Mouse (Mus musculus) bone marrow, adult 2 months (tissue): Measurements from ENCODE around the gene Gabrg3. TPM values are rescaled to one million over a fixed set of nuclear protein-coding genes. Genes with fewer than 3 reads are reported as not detected.

ENCODE experiments used
- H3K27ac ChIP-seq: fragments of 200-500 bp; 2 replicates; pipeline ENCODE4 v1.5.1; 2012; ENCODE audit warnings: low read depth, mild to moderate bottlenecking, control low read depth, inconsistent platforms, low read length; ENCODE audit not compliant: control insufficient read depth, poor library complexity, insufficient read depth
- H3K4me1 ChIP-seq: fragments of 200-500 bp; 2 replicates; pipeline ENCODE4 v1.6.1; 2011; ENCODE audit warnings: low read length; ENCODE audit not compliant: control insufficient read depth, insufficient read depth
- H3K4me3 ChIP-seq: fragments of 200-500 bp; replicated peaks from 2 replicates; pipeline ENCODE3; 2011; ENCODE audit warnings: mild to moderate bottlenecking, low read depth, low read length, control low read depth; ENCODE audit not compliant: control insufficient read depth
- CTCF ChIP-seq: fragments of 200-500 bp; IDR thresholded peaks from 2 replicates; pipeline ENCODE4 v1.5.1; 2011; ENCODE audit warnings: low read length, control low read depth; ENCODE audit not compliant: control insufficient read depth, insufficient read depth
- POLR2A ChIP-seq: fragments of 200-500 bp; IDR thresholded peaks from 2 replicates; pipeline ENCODE4 v1.6.1; 2011; ENCODE audit warnings: low read depth, mild to moderate bottlenecking, control low read depth, low read length, borderline replicate concordance; ENCODE audit not compliant: control insufficient read depth
- WGBS: fragments of 180-500 bp; shearing (Covaris S2); methylation state at CpG from one replicate; pipeline ENCODE4 v1.1.7; 2018; 5-methylcytosine and 5-hydroxymethylcytosine counted together
- polyA plus RNA-seq: library from polyadenylated mRNA; stranded (reverse); fragments of >200 nt; gene quantifications from 2 replicates; pipeline ENCODE4 v1.2.4, GENCODE M21; 2011; ENCODE audit warnings: low replicate concordance; ENCODE audit not compliant: missing spikeins, insufficient read depth, insufficient read length

The Gabrg3 gene
- polyA plus RNA-seq, 1 experiment = not detected

DNA sequence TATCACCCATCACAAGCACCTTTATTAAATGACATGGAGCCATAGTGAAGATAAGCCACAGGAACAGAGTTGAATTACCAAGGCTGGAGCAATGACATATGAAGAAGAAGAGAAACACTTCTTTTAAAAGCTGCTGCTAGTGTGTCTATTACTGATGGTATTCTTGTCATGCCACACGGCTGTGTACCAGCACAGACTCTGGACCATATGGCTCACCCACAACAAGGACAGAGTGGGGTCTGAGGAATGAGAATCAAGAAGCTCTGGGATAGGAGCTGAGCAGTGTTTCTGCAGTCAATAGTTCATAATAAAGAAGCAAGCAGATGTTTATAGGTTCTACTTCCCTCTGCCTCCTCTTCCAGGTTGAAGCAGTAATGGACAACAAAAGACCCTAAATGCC lies 585.1 kb downstream of the Gabrg3 start:
- Histone ChIP-seq H3K4me3 (no peak overlapping the region), H3K4me1 (no peaks in the 10 kb centered on the region), H3K27ac (no peak overlapping the region)
- no peak for TF ChIP-seq CTCF
- no peak for TF ChIP-seq POLR2A
- WGBS = 72% methylated on average over 1 of the region's 1 CpGs

DNA sequence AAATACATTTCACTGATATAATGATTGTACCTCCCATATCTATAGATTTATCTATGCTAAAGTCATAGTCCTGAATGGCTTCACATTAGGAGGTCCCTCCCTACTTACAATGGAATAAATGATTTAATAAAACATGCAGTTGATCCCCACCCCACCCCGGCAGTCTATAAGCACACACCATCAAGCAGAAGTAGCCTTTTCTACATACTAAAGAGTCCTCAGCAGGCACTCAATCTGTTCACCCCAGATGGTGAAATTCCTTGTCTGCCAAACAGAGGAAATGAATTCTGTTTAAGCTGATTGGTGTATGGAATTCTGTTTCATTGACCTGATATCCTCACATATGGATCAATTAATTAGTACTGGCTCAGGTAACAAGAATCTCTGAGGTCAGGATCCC lies 607.9 kb downstream of the Gabrg3 start:
- H3K4me3 ChIP-seq = no peak overlapping the region
- H3K27ac ChIP-seq = no peak overlapping the region
- no peak for TF ChIP-seq POLR2A
- no peak for TF ChIP-seq CTCF
- no peaks in the 10 kb centered on the region for H3K4me1 ChIP-seq
- WGBS = 62% methylated on average over 1 of the region's 1 CpGs

DNA sequence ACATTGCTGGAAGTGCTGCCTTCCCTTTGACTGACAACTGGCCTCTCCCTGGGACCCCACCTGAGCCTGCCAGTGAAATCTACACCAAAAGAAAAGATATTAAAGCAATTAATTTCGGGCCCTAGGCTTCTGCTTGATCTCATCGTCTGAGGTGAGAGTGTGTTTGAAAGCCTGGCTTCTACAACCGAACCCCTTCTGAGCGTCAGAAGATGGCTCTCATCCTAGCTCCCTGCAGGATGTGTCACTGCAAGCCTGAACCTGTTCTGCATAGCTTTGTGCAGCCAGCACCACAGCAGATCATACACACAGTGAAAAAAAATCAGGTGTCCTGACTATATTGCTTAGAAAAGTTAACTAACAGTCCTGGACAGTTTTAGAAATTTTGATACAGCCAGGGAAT lies 618.8 kb downstream of the Gabrg3 start:
- Histone ChIP-seq H3K4me1 (no peaks in the 10 kb centered on the region), H3K27ac (no peak overlapping the region), H3K4me3 (no peak overlapping the region)
- TF ChIP-seq CTCF (no peak), POLR2A (no peak)
- WGBS = 64% methylated on average over 4 of the region's 4 CpGs

DNA sequence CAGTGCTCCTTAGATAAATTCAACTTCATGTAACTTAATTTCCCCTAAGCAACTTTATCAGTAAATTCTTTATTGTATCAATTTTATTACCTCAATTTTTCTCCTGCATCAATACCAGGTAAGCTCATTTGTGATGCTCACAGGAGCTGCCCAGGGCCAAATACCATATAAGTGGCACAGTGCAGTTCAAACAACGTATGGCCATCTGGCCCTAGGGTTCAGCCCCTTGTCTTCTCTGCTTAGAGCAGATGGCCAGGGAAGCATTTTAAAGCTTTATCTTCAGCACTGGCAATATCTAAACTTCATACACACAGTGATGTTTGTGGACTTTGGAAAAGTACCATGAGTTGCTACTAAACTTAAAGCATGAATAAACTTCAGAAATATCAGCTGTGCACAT lies 619.2 kb downstream of the Gabrg3 start:
- WGBS = 63% methylated on average over 1 of the region's 1 CpGs
- Histone ChIP-seq H3K4me1 (no peaks in the 10 kb centered on the region), H3K27ac (no peak overlapping the region), H3K4me3 (no peak overlapping the region)
- TF ChIP-seq POLR2A = no peak
- no peak for TF ChIP-seq CTCF

DNA sequence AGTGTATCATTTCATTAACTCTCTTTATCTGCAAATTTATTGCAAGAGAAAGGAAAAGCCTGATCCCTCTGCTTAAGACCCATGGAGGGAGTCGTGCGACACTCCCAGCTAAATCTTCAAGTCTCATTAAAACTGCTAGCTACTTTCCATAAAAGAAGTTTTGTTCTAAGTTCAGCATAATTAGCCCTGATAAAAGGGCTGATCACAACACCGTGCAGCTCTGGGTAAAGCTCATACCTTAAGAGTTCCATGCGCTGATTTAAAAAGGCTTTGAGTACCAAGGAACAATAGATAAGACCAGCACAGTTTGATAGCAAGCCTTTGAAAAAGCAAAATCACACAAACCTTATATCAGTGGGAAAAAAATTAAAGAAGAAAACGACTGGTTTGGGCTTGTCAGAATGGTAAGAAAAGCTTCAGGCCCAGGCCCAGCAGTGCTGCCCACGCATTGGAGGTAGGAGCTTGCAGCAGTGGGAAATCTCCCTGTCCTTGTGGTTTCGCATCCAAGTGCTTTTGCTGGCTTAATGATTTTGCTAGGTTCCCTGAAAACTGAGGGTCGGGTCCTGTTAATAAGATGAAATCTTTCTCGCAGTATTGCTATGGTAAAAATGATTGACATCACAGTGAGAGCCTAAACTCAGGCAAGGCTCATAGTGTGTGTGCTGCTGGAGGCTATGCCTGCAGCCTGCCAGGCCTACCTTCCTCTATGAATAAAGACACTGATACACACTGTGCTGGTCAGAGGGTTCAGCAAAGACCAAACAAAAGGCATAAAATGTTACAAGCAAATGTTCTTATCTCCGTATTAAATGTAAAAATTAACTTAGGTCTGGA lies 621.2 kb downstream of the Gabrg3 start:
- no peaks in the 10 kb centered on the region for H3K4me1 ChIP-seq
- no peak overlapping the region for H3K4me3 ChIP-seq
- WGBS = 71% methylated on average over 10 of the region's 10 CpGs
- no peak for TF ChIP-seq POLR2A
- TF ChIP-seq CTCF = no peak
- no peak overlapping the region for H3K27ac ChIP-seq

DNA sequence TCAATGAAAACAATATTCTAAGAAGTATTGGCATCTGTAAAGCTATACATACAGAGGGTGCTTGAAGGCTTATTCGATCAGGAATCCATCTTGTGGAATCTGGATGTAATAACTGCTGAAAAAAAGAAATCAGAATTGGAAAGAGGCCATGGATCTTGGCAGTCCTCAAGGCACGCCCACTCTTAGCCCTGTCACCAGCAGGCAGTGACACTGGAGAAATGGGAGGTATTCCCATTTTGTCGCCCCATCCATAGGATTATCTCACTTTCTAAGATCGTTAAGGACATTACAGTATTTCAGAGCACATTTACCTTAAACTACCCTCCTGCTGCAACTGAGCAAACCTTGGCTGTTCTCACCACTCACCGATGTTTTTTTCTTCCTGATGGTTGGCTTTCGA lies 657.8 kb downstream of the Gabrg3 start:
- 79% methylated on average over 6 of the region's 6 CpGs for WGBS
- Histone ChIP-seq H3K4me3 (no peak overlapping the region), H3K4me1 (no peaks in the 10 kb centered on the region), H3K27ac (no peak overlapping the region)
- TF ChIP-seq POLR2A = no peak
- TF ChIP-seq CTCF = no peak

Other genes with a start within 250 kb of the Gabrg3 start
- gene Gabrb3, start 32.5 kb upstream of the Gabrg3 start, polyA plus RNA-seq = 0.27 TPM in 1 of 2 replicates, not detected in the other
- not detected in 2 replicates for gene Gabra5, start 122.9 kb upstream of the Gabrg3 start, polyA plus RNA-seq